8 mouse cellular contexts compared by ENCODE assay signal in genomic region chr10:59149956-59150383, GRCm38 (mm10).
DNase-seq lines count a peak whose midpoint lies in the region; ATAC-seq lines count a peak whose summit lies in the region.

No protein-coding gene starts in this region.

- no peak overlapping the region for H3K4me3 ChIP-seq in embryonic facial prominence, embryonic 11.5 days (ENCODE audit: low read depth, low read length)
- H3K4me3 ChIP-seq in heart, embryonic 12.5 days = no peak overlapping the region
- H3K4me3 ChIP-seq in kidney, embryonic 14.5 days (ENCODE audit: low read length) = no peak overlapping the region
- no peak overlapping the region for H3K4me3 ChIP-seq in lung, embryonic 16.5 days (ENCODE audit: low read length)

- no peaks in the 10 kb centered on the region for H3K9me3 ChIP-seq in embryonic facial prominence, embryonic 11.5 days (replicated peaks; ENCODE audit: control insufficient read depth, low read length)
- no peaks in the 10 kb centered on the region for H3K9me3 ChIP-seq in heart, embryonic 12.5 days (replicated peaks)
- no peaks in the 10 kb centered on the region for H3K9me3 ChIP-seq in kidney, embryonic 14.5 days (ENCODE audit: control insufficient read depth, low read length)
- H3K9me3 ChIP-seq in lung, embryonic 16.5 days (ENCODE audit: control insufficient read depth, low read length) = no peaks in the 10 kb centered on the region

- no peak overlapping the region for H3K9ac ChIP-seq in embryonic facial prominence, embryonic 11.5 days (replicated peaks; ENCODE audit: low read length)
- no peak overlapping the region; the same call in 1 of the 2 replicates for H3K9ac ChIP-seq in heart, embryonic 12.5 days
- H3K9ac ChIP-seq in kidney, embryonic 14.5 days (ENCODE audit: low read depth, low read length) = no peak overlapping the region
- H3K9ac ChIP-seq in lung, embryonic 16.5 days (ENCODE audit: low read length) = no peak overlapping the region

- WGBS in embryonic facial prominence, embryonic 11.5 days = 16% methylated on average over 8 of the region's 8 CpGs
- 14% methylated on average over 8 of the region's 8 CpGs for WGBS in heart, embryonic 12.5 days
- whole genome bisulfite sequencing in kidney, embryonic 14.5 days = 23% methylated on average over 8 of the region's 8 CpGs
- 13% methylated on average over 8 of the region's 8 CpGs for WGBS in lung, embryonic 16.5 days

- no peak for ATAC-seq in cerebellum, adult (ENCODE audit: insufficient number of reproducible peaks, low FRiP score, low TSS enrichment)
- ATAC-seq in embryonic facial prominence, embryonic 11.5 days (replicated peaks; ENCODE audit: insufficient number of reproducible peaks, low FRiP score, low TSS enrichment, low read depth) = 0 out of 2 replicates have a peak, but pooled peaks have one; percentile 48
- ATAC-seq in heart, embryonic 12.5 days (ENCODE audit: insufficient number of reproducible peaks, low FRiP score) = peak; percentile 36; the same call in 1 of the 2 replicates
- peak; percentile 76; the same call in 1 of the 2 replicates for ATAC-seq in kidney, embryonic 14.5 days (ENCODE audit: low FRiP score, low TSS enrichment)
- ATAC-seq in lung, embryonic 16.5 days (ENCODE audit: low read depth) = peak; percentile 86

- DNase-seq in cerebellum, adult 18-20 months = peak; percentile 21 to 27
- DNase-seq in adipocyte (ENCODE audit: low spot score) = peak; percentile 65
- DNase-seq in embryonic facial prominence, embryonic 11.5 days (ENCODE audit: low spot score) = peak; percentile 78
- DNase-seq in retina, embryonic 14.5 days (ENCODE audit: low spot score) = peak; percentile 83

- H3K36me3 ChIP-seq in embryonic facial prominence, embryonic 11.5 days (replicated peaks; ENCODE audit: control insufficient read depth, insufficient read depth, low read depth, low read length) = no peaks in the 10 kb centered on the region
- H3K36me3 ChIP-seq in heart, embryonic 12.5 days = no peaks in the 10 kb centered on the region
- H3K36me3 ChIP-seq in kidney, embryonic 14.5 days (ENCODE audit: control insufficient read depth, insufficient read depth, low read length) = no peaks in the 10 kb centered on the region
- no peaks in the 10 kb centered on the region for H3K36me3 ChIP-seq in lung, embryonic 16.5 days (ENCODE audit: control insufficient read depth, insufficient read depth, low read length)

- H3K4me2 ChIP-seq in embryonic facial prominence, embryonic 11.5 days (ENCODE audit: low read depth, low read length) = no peak overlapping the region
- H3K4me2 ChIP-seq in heart, embryonic 12.5 days = peak overlapping the region; percentile 51
- H3K4me2 ChIP-seq in kidney, embryonic 14.5 days (replicated peaks; ENCODE audit: low read depth, low read length) = no peak overlapping the region
- peak overlapping the region; percentile 36; the same call in 1 of the 2 replicates for H3K4me2 ChIP-seq in lung, embryonic 16.5 days (ENCODE audit: low read depth, low read length)

- no peaks in the 10 kb centered on the region for H3K4me1 ChIP-seq in embryonic facial prominence, embryonic 11.5 days (ENCODE audit: control insufficient read depth, insufficient read depth, low read length)
- peaks cover 11% of the 10 kb centered on the region for H3K4me1 ChIP-seq in heart, embryonic 12.5 days (replicated peaks)
- no peaks in the 10 kb centered on the region for H3K4me1 ChIP-seq in kidney, embryonic 14.5 days (ENCODE audit: control insufficient read depth, insufficient read depth, low read length)
- no peaks in the 10 kb centered on the region for H3K4me1 ChIP-seq in lung, embryonic 16.5 days (replicated peaks; ENCODE audit: control insufficient read depth, insufficient read depth, low read length)

- no peaks in the 10 kb centered on the region for H3K27me3 ChIP-seq in embryonic facial prominence, embryonic 11.5 days (ENCODE audit: control insufficient read depth, insufficient read depth, low read length)
- peaks cover 4% of the 10 kb centered on the region for H3K27me3 ChIP-seq in heart, embryonic 12.5 days (replicated peaks)
- H3K27me3 ChIP-seq in kidney, embryonic 14.5 days (ENCODE audit: control insufficient read depth, insufficient read depth, low read length) = no peaks in the 10 kb centered on the region
- no peaks in the 10 kb centered on the region for H3K27me3 ChIP-seq in lung, embryonic 16.5 days (ENCODE audit: control insufficient read depth, insufficient read depth, low read depth, low read length)

- H3K27ac ChIP-seq in embryonic facial prominence, embryonic 11.5 days (replicated peaks; ENCODE audit: low read depth, low read length) = no peak overlapping the region
- no peak overlapping the region for H3K27ac ChIP-seq in heart, embryonic 12.5 days (ENCODE audit: poor library complexity, severe bottlenecking)
- no peak overlapping the region for H3K27ac ChIP-seq in kidney, embryonic 14.5 days (ENCODE audit: low read depth, low read length)
- no peak overlapping the region for H3K27ac ChIP-seq in lung, embryonic 16.5 days (ENCODE audit: low read length)

Comparison
In these comparisons a context has a peak if more than half of its experiments do, and no peak if none do; other contexts are left out.
1. DNase-seq: peak in every context shown above with its lines; median percentile 83 in retina, embryonic 14.5 days; 78 in embryonic facial prominence, embryonic 11.5 days; 65 in adipocyte; 24 in cerebellum, adult 18-20 months.
2. H3K4me2 ChIP-seq: peak in heart, embryonic 12.5 days (single experiment) and lung, embryonic 16.5 days (single experiment); none in embryonic facial prominence, embryonic 11.5 days (single experiment) and kidney, embryonic 14.5 days (single experiment).